Mouse (Mus musculus): ENCODE measurements at regions not wholly inside any gene's neighbourhood (a gene's known extent, or its start where the extent isn't known, plus 50 kb on each side); places are given as distances from the start of the nearest gene placed in this dataset.

DNA sequence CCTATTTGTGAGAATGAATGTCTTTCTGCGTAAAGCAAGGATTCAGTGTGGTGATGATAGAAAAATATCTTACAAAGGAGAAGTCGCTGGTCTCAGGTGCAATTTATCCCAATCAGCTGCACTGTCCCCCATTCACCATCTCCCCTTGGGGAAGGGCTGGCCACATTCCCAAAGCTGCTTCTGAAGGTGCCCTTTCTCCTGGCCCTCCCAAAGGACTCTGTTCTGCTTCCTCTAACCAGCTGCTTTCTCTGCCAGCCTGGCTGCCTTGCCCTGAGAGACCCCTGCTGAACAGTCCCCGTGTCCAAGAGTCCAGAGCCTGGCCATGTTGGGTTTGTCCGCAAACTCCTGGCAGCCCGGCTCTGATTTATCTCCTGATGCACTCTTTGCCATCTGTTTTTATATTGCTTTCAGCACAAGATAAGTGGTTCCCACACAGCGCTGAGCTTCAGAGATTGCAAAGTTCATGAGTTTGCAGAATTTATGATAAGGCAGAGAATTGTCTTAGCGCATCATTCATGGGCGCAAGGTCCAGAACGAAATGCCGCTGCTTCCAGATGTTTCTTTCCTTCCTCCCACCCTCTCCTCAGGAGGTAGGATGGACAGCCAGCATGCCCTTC is 102.2 kb upstream of the Nxpe4 start:
- TF ChIP-seq CTCF (IDR thresholded peaks at IDR 0.05) (no peak), EP300 (IDR thresholded peaks at IDR 0.05) (no peak)
